Mouse (Mus musculus): ENCODE data around the gene Ccdc47.

- TF ChIP-seq POLR2A (IDR thresholded peaks at IDR 0.05; ENCODE audit: insufficient read depth, low read depth, low read length): no peak
- TF ChIP-seq CTCF (IDR thresholded peaks at IDR 0.05; ENCODE audit: insufficient read depth, low read depth, low read length): no peak
These were observed 15.4 kb downstream of the Ccdc47 start for GRCm38 (mm10) chr11:106200756-106201155.

All from olfactory bulb, adult 2 months (tissue).